Mouse (Mus musculus) CH12.LX (cell line): ENCODE measurements around the gene Olfr301.

Source experiments
- BHLHE40 ChIP-seq: IDR thresholded peaks from 2 replicates; pipeline ENCODE4 v1.6.1; 2011; ENCODE audit warnings: mild to moderate bottlenecking, low read depth, low read length, improper control_type of control experiment
- CTCF ChIP-seq, 2 experiments: IDR thresholded peaks in 1 of 2; conservative IDR thresholded peaks in 1 of 2; 2 replicates each; pipeline ENCODE4 v1.5.1; 2011 to 2012; ENCODE audit warnings: low read depth in 2 of 2, low read length in 2 of 2, improper control_type of control experiment in 1 of 2, inconsistent platforms in 1 of 2, mild to moderate bottlenecking in 1 of 2, moderate library complexity in 1 of 2
- HCFC1 ChIP-seq: IDR thresholded peaks from 2 replicates; pipeline ENCODE4 v1.6.1; 2012; ENCODE audit warnings: low read depth, mild to moderate bottlenecking, inconsistent platforms, low read length, improper control_type of control experiment
- POLR2A ChIP-seq: IDR thresholded peaks from 2 replicates; pipeline ENCODE4 v1.6.1; 2011; ENCODE audit warnings: low read depth, mild to moderate bottlenecking, improper control_type of control experiment, low read length
- RCOR1 ChIP-seq: conservative IDR thresholded peaks from 2 replicates; pipeline ENCODE4 v1.6.1; 2012; ENCODE audit warnings: low read depth, mild to moderate bottlenecking, inconsistent platforms, low read length, improper control_type of control experiment
- UBTF ChIP-seq: IDR thresholded peaks from 2 replicates; pipeline ENCODE4 v1.6.1; 2012; ENCODE audit warnings: low read depth, mild to moderate bottlenecking, inconsistent platforms, low read length, improper control_type of control experiment, moderate library complexity

- TF ChIP-seq HCFC1 (no peak), RCOR1 (no peak), POLR2A (no peak), BHLHE40 (no peak), CTCF (conservative IDR thresholded peaks at IDR 0.05 in 1 of 2, IDR thresholded peaks at IDR 0.05 in 1 of 2; ENCODE audit: low read depth in 2 of 2, low read length in 2 of 2) (no peak), UBTF (no peak)
Observed at GRCm38 (mm10) chr7:86459621-86460020, 56.0 kb downstream of the Olfr301 start, which contains the start of gene Olfr299.
